Mouse (Mus musculus) megakaryocyte, embryonic 14.5 days (primary cell): Measurements from ENCODE around the gene Phactr1.

Source experiments
- FLI1 ChIP-seq: IDR thresholded peaks from 2 replicates; pipeline ENCODE4 v1.6.1; 2012; ENCODE audit warnings: low read length, inconsistent platforms, mixed read lengths
- GATA1 ChIP-seq: IDR thresholded peaks from 3 replicates; pipeline ENCODE4 v1.6.1; 2012; ENCODE audit warnings: mixed read lengths, low read length, inconsistent platforms, borderline replicate concordance

DNA sequence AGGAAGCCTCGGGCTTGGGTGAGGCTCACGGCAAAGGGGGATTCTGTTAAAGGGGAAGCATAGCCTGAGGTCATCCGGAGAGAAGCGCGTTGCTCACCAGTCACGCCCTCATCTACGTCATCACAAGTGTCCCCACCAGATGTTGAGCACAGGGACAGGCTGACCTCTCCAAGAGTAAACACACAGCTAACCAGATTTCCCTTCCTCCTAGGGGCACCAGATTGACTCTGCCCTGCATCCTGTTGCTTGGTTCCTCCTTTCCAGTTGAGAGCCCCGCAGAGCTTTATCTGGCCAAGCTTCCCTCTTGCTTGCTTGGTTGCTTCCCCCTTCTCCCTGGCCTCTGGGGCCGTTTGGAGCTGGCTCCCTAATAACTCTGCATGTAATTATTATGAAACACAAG is 148.6 kb downstream of the Phactr1 start:
- no peak for TF ChIP-seq GATA1
- no peak for TF ChIP-seq FLI1
